Mouse (Mus musculus) neural tube, embryonic 11.5 days (tissue): ENCODE data around the gene Colgalt1. TPM values are rescaled to one million over a fixed set of nuclear protein-coding genes. Genes with fewer than 3 reads are reported as not detected.

Experiments used
- ATAC-seq: fragments of 200-750 bp; cut with Nextera tagmentation; 2 replicates; pipeline ENCODE4 v1.8.0; 2017; ENCODE audit warnings: moderate number of reproducible peaks, mild to moderate bottlenecking, moderate TSS enrichment, moderate library complexity; ENCODE audit not compliant: insufficient read depth, low FRiP score, low TSS enrichment
- DNase-seq: peaks from one replicate; pipeline ENCODE4 v3.0.0-alpha.2; 2015; ENCODE audit warnings: low spot score
- H3K27ac ChIP-seq: fragments of 300-500 bp; sonication (generic); 2 replicates; pipeline ENCODE4 v1.5.1; 2014; ENCODE audit warnings: low read depth, mild to moderate bottlenecking, low read length
- H3K27me3 ChIP-seq: fragments of 300-500 bp; sonication (generic); 2 replicates; pipeline ENCODE4 v1.6.1; 2014; ENCODE audit warnings: mild to moderate bottlenecking, low read length, mixed read lengths; ENCODE audit not compliant: control insufficient read depth, insufficient read depth
- H3K36me3 ChIP-seq: fragments of 300-500 bp; sonication (generic); 2 replicates; pipeline ENCODE4 v1.6.1; 2014; ENCODE audit warnings: mild to moderate bottlenecking, low read length, moderate library complexity, mixed read lengths; ENCODE audit not compliant: control insufficient read depth, insufficient read depth
- H3K4me1 ChIP-seq: fragments of 300-500 bp; sonication (generic); 2 replicates; pipeline ENCODE4 v1.6.1; 2014; ENCODE audit warnings: low read length, mixed read lengths; ENCODE audit not compliant: control insufficient read depth, insufficient read depth
- H3K4me2 ChIP-seq: fragments of 300-500 bp; sonication (generic); 2 replicates; pipeline ENCODE4 v1.6.1; 2014; ENCODE audit warnings: low read depth, mild to moderate bottlenecking, moderate library complexity
- H3K4me3 ChIP-seq: fragments of 300-500 bp; sonication (generic); 2 replicates; pipeline ENCODE4 v1.5.1; 2014; ENCODE audit warnings: low read depth, low read length
- H3K9ac ChIP-seq: fragments of 300-500 bp; sonication (generic); 2 replicates; pipeline ENCODE4 v1.6.1; 2014; ENCODE audit warnings: mild to moderate bottlenecking, low read length
- H3K9me3 ChIP-seq: fragments of 300-500 bp; sonication (generic); 2 replicates; pipeline ENCODE4 v1.6.1; 2016; ENCODE audit warnings: low read length; ENCODE audit not compliant: control insufficient read depth
- WGBS: fragments of 180-500 bp; shearing (Covaris S2); extraction: QIAGEN DNeasy Blood & Tissue Kit; methylation state at CpG from one replicate; pipeline ENCODE4 v1.1.7; 2014; 5-methylcytosine and 5-hydroxymethylcytosine counted together
- polyA plus RNA-seq: library from polyadenylated mRNA; unstranded; fragments of >200 nt; fragmentation: Nextera tagmentation; extraction: Ambion mirVana; gene quantifications from 2 replicates; pipeline ENCODE4 v1.2.1, GENCODE M21; 2014

Gene Colgalt1
- polyA plus RNA-seq, 1 experiment from 2014 or later, result 57.4 TPM

DNA sequence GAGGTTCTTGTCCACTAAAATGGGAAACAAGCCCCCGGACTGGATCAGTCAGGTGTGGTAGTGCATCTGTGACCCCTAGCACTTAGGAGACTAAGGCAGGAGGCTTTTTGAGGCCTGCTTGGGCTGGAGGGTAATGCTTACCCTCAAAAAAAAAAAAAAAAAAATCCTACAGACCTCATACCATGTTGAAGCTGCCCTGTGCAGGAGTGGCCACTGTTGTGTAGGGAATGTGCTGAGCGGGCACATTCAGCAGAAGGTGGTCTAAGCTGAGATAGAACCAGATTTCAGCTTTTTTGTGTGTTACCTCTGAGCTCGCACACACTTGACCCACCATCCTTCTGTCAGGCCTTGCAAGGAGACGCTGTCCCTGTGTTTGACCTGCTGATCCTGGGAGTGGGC lies 16.5 kb upstream of the Colgalt1 start:
- no peaks in the 10 kb centered on the region for H3K36me3 ChIP-seq
- no peak overlapping the region for H3K4me3 ChIP-seq
- H3K27me3 ChIP-seq, result no peaks in the 10 kb centered on the region
- peaks cover 9% of the 10 kb centered on the region for H3K4me1 ChIP-seq
- no peak for DNase-seq
- no peaks in the 10 kb centered on the region for H3K9me3 ChIP-seq
- no peak for ATAC-seq
- H3K27ac ChIP-seq, result no peak overlapping the region
- 92% methylated on average over 4 of the region's 4 CpGs for WGBS
- no peak overlapping the region for H3K9ac ChIP-seq
- no peak overlapping the region for H3K4me2 ChIP-seq

DNA sequence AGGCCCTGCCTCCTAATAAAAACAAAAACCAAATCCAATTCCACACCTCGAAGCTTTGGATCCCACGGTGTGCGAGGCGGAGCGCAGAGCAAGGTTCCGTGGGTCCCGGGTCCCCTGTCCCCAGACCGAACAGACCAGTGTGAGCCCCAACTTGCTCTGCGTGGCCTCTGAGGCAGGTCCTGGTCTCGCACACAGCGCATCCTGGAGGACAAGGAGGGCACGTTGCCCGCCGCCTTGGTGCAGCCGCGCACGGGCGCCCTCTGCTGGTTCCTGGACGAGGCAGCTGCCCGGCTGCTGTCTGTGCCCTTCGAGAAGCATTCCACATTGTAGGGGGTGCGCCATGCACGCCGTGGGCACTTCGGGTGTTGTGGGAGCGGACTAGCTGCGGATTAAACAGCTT lies 14.9 kb upstream of the Colgalt1 start:
- WGBS, result 10% methylated on average over 27 of the region's 27 CpGs
- H3K4me1 ChIP-seq, result peaks cover 9% of the 10 kb centered on the region
- ATAC-seq (peak; percentile 18; the same call in 1 of the 2 replicates), DNase-seq (peak; percentile 88)
- no peak overlapping the region for H3K4me3 ChIP-seq
- no peaks in the 10 kb centered on the region for H3K9me3 ChIP-seq
- H3K36me3 ChIP-seq, result no peaks in the 10 kb centered on the region
- no peak overlapping the region for H3K4me2 ChIP-seq
- no peak overlapping the region for H3K9ac ChIP-seq
- H3K27me3 ChIP-seq, result no peaks in the 10 kb centered on the region
- H3K27ac ChIP-seq, result no peak overlapping the region

DNA sequence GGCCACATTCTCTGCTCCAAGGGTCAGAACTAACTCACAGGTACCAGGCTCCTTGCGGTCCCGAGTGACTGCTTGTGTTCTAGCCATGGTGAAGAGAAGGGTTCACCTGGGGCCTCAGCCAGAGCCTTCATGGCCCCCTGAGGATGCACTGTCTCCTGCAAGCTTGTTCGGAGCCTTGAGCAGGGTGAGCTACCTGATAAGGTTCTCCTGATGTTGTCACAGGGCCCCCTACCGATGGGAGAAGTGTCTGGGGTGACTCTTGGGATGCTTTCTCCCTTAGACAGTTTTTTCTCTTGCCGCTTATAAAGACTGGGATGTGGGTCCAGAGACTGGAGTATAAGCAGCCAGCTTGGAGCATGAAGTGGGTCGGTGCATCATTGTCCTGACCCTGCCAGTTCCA lies 14.4 kb upstream of the Colgalt1 start:
- no peak overlapping the region for H3K4me3 ChIP-seq
- H3K4me2 ChIP-seq, result no peak overlapping the region
- H3K36me3 ChIP-seq, result no peaks in the 10 kb centered on the region
- peaks cover 2% of the 10 kb centered on the region for H3K27me3 ChIP-seq
- no peak overlapping the region for H3K27ac ChIP-seq
- H3K4me1 ChIP-seq, result peaks cover 7% of the 10 kb centered on the region
- DNase-seq, result no peak
- no peaks in the 10 kb centered on the region for H3K9me3 ChIP-seq
- no peak overlapping the region for H3K9ac ChIP-seq
- ATAC-seq, result no peak
- 61% methylated on average over 6 of the region's 6 CpGs for WGBS

DNA sequence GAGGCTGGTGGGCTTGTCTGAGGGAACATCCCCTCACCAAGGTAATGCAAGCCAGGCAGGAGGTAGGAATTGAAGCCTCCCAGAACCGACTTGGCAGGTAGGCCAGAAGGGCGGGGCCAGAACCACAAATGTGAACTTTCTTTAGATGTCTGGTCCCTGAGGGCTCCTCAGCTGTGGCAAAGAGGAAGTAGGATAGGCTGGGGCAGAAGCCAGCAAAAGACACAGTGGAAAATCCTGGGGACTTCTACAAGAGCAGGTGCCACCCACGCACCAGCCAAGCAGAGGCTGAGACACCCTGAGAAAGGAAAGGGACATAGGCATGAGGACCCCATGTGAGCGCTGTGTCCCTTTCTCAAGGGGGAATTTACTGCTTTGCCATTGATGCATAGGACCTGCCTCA lies 14.0 kb upstream of the Colgalt1 start:
- H3K4me1 ChIP-seq, result peaks cover 7% of the 10 kb centered on the region
- no peak for DNase-seq
- ATAC-seq, result no peak
- H3K36me3 ChIP-seq, result no peaks in the 10 kb centered on the region
- no peak overlapping the region for H3K27ac ChIP-seq
- WGBS, result 90% methylated on average over 4 of the region's 4 CpGs
- H3K4me3 ChIP-seq, result no peak overlapping the region
- no peak overlapping the region for H3K9ac ChIP-seq
- peaks cover 6% of the 10 kb centered on the region for H3K27me3 ChIP-seq
- H3K4me2 ChIP-seq, result no peak overlapping the region
- H3K9me3 ChIP-seq, result no peaks in the 10 kb centered on the region

DNA sequence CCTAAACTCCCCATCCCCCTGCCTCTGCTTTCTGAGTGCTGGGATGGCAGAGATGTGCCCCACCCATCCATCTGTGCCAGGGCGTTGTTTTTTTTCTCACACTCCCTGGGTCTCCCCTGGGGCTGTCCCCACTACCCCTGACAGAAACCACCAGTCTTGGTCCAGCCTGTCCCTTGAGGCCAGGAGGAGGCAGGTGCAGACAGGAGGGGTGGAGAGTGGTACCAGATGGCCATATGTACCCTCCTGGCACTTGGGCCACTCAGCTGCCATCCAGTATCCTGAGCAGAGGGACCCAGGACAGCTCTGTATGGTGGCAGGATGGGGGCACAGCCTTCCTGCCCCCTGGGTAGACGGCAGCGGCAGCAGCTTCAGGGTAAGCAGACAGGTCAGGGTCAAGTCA lies 13.3 kb upstream of the Colgalt1 start, which contains the start of gene Fam129c:
Gene Fam129c, plus strand, starts transcription at position 198 of the 400 bp plus-strand sequence.
- H3K4me3 ChIP-seq, result no peak within 1 kb of the TSS
- no peak for DNase-seq
- no peak within 1 kb of the TSS for H3K9ac ChIP-seq
- H3K4me2 ChIP-seq, result no peak within 1 kb of the TSS
- WGBS, result 92% methylated on average over 3 of the region's 3 CpGs
- H3K4me1 ChIP-seq, result peaks cover 11% of the 10 kb centered on the region
- no peak within 1 kb of the TSS for H3K27ac ChIP-seq
- no peak for ATAC-seq
- no peaks in the 10 kb centered on the region for H3K36me3 ChIP-seq
- peaks cover 12% of the 10 kb centered on the region for H3K27me3 ChIP-seq
- no peaks in the 10 kb centered on the region for H3K9me3 ChIP-seq

DNA sequence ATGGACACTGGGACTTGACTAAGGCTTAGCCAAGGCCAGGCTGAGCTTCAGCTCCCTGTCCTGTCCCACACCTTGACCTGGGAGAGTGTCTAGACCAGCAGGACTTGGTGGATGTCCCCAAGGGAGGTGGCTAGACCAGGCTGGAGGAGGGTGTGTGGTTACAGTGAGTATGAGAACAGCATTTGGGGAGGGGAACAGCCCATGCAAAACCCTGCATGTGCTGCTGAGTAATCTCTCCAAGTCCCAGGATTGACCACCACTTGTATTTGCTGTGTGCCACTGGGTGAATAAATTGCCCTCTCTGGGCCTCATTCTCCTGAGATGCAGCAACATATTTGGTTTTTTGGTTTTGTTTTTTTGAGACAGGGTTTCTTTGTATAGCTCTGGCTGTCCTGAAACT lies 12.4 kb upstream of the Colgalt1 start:
- Histone ChIP-seq H3K4me1 (peaks cover 4% of the 10 kb centered on the region; the same call in 1 of the 2 replicates), H3K4me3 (no peak overlapping the region), H3K27me3 (peaks cover 22% of the 10 kb centered on the region), H3K9ac (no peak overlapping the region), H3K27ac (no peak overlapping the region), H3K4me2 (no peak overlapping the region), H3K36me3 (no peaks in the 10 kb centered on the region), H3K9me3 (no peaks in the 10 kb centered on the region)
- ATAC-seq (no peak), DNase-seq (no peak)

DNA sequence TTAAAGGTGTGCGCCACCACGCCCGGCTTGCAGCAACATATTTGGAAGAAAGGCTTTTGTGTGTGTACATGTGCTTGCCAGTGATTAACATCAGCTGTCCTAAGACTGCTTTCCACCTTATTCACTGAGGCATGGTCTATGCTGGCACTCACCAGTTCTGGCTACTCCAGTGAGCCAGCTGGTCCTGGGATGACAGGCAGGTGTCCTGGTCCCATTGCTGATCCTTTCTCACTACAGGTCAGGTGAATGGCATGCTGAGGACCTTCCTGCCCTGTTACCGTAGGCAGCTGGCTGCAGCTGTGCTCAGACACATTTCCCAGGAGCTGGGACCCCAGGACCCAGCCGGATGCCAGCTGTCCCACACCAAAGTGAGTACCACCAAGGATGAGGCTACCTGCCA lies 12.0 kb upstream of the Colgalt1 start:
- H3K4me2 ChIP-seq, result no peak overlapping the region
- H3K4me3 ChIP-seq, result no peak overlapping the region
- H3K9ac ChIP-seq, result no peak overlapping the region
- WGBS, result 92% methylated on average over 5 of the region's 5 CpGs
- ATAC-seq (no peak), DNase-seq (no peak)
- no peaks in the 10 kb centered on the region for H3K36me3 ChIP-seq
- no peak overlapping the region for H3K27ac ChIP-seq
- peaks cover 26% of the 10 kb centered on the region for H3K27me3 ChIP-seq
- H3K4me1 ChIP-seq, result peaks cover 4% of the 10 kb centered on the region; the same call in 1 of the 2 replicates
- H3K9me3 ChIP-seq, result no peaks in the 10 kb centered on the region

- peaks cover 26% of the 10 kb centered on the region for H3K27me3 ChIP-seq
- no peak overlapping the region for H3K9ac ChIP-seq
- no peak for DNase-seq
Measured at GRCm38 (mm10) chr8:71601939-71602665, 8.7 kb upstream of the Colgalt1 start.

DNA sequence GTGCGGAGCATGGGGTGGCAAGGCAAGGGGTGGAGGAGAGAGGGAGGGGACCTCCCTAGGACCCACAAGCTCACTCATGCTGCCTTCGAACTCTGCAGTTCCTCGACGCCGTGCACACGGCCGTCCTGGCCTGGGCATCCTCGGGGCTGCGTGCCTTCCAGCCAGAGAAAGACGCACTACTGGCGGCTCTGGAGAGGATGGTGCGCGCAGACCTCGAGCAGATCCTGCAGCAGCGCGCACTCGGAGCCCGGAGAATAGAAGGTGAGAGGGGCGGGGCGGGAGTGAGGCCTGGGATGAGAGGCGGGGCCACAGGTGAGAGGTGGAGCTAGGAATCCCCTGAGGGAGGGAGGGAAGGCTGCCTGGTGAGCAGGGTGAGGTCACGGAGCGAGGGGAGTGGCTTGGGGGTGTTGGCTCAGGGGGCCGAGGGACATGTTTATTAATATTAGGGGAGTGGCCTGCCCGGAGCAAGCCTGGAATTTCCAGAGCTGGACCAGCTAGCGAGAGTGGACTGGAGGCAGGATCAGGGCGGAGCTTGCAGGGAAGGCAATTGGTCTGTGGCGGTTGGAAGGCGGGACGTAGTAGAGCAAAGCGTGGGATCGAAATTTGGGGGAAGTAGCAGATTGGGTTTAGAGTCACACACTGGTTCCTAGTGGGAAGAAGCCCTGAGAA lies 8.0 kb upstream of the Colgalt1 start:
- Histone ChIP-seq H3K4me3 (peak overlapping the region; percentile 8), H3K4me1 (peaks cover 4% of the 10 kb centered on the region; the same call in 1 of the 2 replicates), H3K9ac (no peak overlapping the region), H3K27ac (no peak overlapping the region), H3K9me3 (no peaks in the 10 kb centered on the region), H3K4me2 (peak overlapping the region; percentile 43), H3K36me3 (no peaks in the 10 kb centered on the region), H3K27me3 (peaks cover 26% of the 10 kb centered on the region)
- 1% methylated on average over 32 of the region's 32 CpGs for WGBS
- ATAC-seq, result peak; percentile 63
- DNase-seq, result peak; percentile 56

More at GRCm38 (mm10) chr8:71601939-71602665, 8.7 kb upstream of the Colgalt1 start:
- Histone ChIP-seq H3K9me3 (no peaks in the 10 kb centered on the region), H3K4me1 (peaks cover 4% of the 10 kb centered on the region; the same call in 1 of the 2 replicates), H3K4me3 (peak overlapping the region; percentile 8), H3K27ac (no peak overlapping the region), H3K36me3 (no peaks in the 10 kb centered on the region), H3K4me2 (peak overlapping the region; percentile 43)
- ATAC-seq, result peak; percentile 16
- WGBS, result 3% methylated on average over 63 of the region's 65 CpGs
